Mouse (Mus musculus) gastrocnemius, postnatal 14 days (tissue): ENCODE results near the gene Kalrn. TPM values are rescaled to one million over a fixed set of nuclear protein-coding genes. Genes with fewer than 3 reads are reported as not detected.

Source experiments
- DNase-seq: peaks from one replicate; pipeline ENCODE4 v3.0.0; 2021; ENCODE audit warnings: mixed read lengths
- intact Hi-C: fragments of 180-260 bp; cut with DNase I; formaldehyde crosslinking; loops from one replicate; pipeline ENCODE4 v1.15.1; 2025; ENCODE audit warnings: low total_unique reads
- total RNA-seq, 2 experiments: library from RNA; stranded (reverse); gene quantifications; 2 replicates each; pipeline ENCODE4 v1.2.3; 2021

Kalrn gene
- total RNA-seq, 2 experiments from 2014 or later: 16.3 to 20.2 TPM

GRCm38 (mm10) chr16:34297911-34298682 lies 275.2 kb downstream of the Kalrn start:
- intact Hi-C loops: loop anchor here (10.0 kb wide), 1 partner anchor 173 kb away; no protein-coding TSS in a partner anchor
- DNase-seq: no peak

- DNase-seq: no peak
- intact Hi-C loops: loop anchor here (5.0 to 10.0 kb wide), 2 partner anchors 102 to 170 kb away; no protein-coding TSS in a partner anchor
Observed at GRCm38 (mm10) chr16:34294568-34294967, 278.8 kb downstream of the Kalrn start.

- DNase-seq: no peak
- intact Hi-C loops: loop anchor here (5.0 to 10.0 kb wide), 2 partner anchors 101 to 169 kb away; no protein-coding TSS in a partner anchor
Observed at GRCm38 (mm10) chr16:34293675-34294074, 279.7 kb downstream of the Kalrn start.

- no peak for DNase-seq
- intact Hi-C loops: no loop called here
Observed at GRCm38 (mm10) chr16:34289583-34289982, 283.7 kb downstream of the Kalrn start.

- intact Hi-C loops: loop anchor here (5.0 kb wide), 1 partner anchor 75 kb away; no protein-coding TSS in a partner anchor
Observed at GRCm38 (mm10) chr16:34282026-34282425, 291.3 kb downstream of the Kalrn start.

GRCm38 (mm10) chr16:34279654-34280383 lies 293.5 kb downstream of the Kalrn start:
- DNase-seq: no peak
- intact Hi-C loops: loop anchor here (5.0 kb wide), 1 partner anchor 73 kb away; no protein-coding TSS in a partner anchor

More at GRCm38 (mm10) chr16:34282026-34282425, 291.3 kb downstream of the Kalrn start:
- no peak for DNase-seq

GRCm38 (mm10) chr16:34278249-34278790 lies 295.0 kb downstream of the Kalrn start:
- intact Hi-C loops: no loop called here
- no peak for DNase-seq

- DNase-seq: no peak
- intact Hi-C loops: no loop called here
Observed at GRCm38 (mm10) chr16:34274607-34275006, 298.7 kb downstream of the Kalrn start.

GRCm38 (mm10) chr16:34271476-34271875 lies 301.9 kb downstream of the Kalrn start:
- no peak for DNase-seq
- intact Hi-C loops: no loop called here

- intact Hi-C loops: no loop called here
Observed at GRCm38 (mm10) chr16:34270681-34271080, 302.7 kb downstream of the Kalrn start.

GRCm38 (mm10) chr16:34269642-34270041 lies 303.7 kb downstream of the Kalrn start:
- no peak for DNase-seq
- intact Hi-C loops: no loop called here

More at GRCm38 (mm10) chr16:34270681-34271080, 302.7 kb downstream of the Kalrn start:
- DNase-seq: no peak

- DNase-seq: no peak
- intact Hi-C loops: no loop called here
Observed at GRCm38 (mm10) chr16:34267751-34268150, 305.6 kb downstream of the Kalrn start.

- no peak for DNase-seq
- intact Hi-C loops: no loop called here
Observed at GRCm38 (mm10) chr16:34264671-34265070, 308.7 kb downstream of the Kalrn start.

GRCm38 (mm10) chr16:34262731-34263460 lies 310.4 kb downstream of the Kalrn start:
- DNase-seq: no peak
- intact Hi-C loops: no loop called here

- DNase-seq: no peak
- intact Hi-C loops: no loop called here
Observed at GRCm38 (mm10) chr16:34260971-34261924, 312.1 kb downstream of the Kalrn start.

- no peak for DNase-seq
- intact Hi-C loops: no loop called here
Observed at GRCm38 (mm10) chr16:34254646-34255022, 318.7 kb downstream of the Kalrn start.

- intact Hi-C loops: no loop called here
- DNase-seq: no peak
Observed at GRCm38 (mm10) chr16:34254002-34254645, 319.2 kb downstream of the Kalrn start.

- no peak for DNase-seq
- intact Hi-C loops: no loop called here
Observed at GRCm38 (mm10) chr16:34252670-34253069, 320.7 kb downstream of the Kalrn start.
